Mouse (Mus musculus) lung, embryonic 16.5 days (tissue): ENCODE data around the gene Platr17. TPM values are rescaled to one million over a fixed set of nuclear protein-coding genes. Genes with fewer than 3 reads are reported as not detected.

Experiments
- ATAC-seq: fragments of 200-750 bp; cut with Nextera tagmentation; 2 replicates; pipeline ENCODE4 v1.8.0; 2017; ENCODE audit warnings: low read depth, mild to moderate bottlenecking, moderate library complexity
- H3K27ac ChIP-seq: fragments of 300-500 bp; sonication (generic); 2 replicates; pipeline ENCODE4 v1.5.1; 2014; ENCODE audit warnings: mild to moderate bottlenecking, control low read depth, low read length
- H3K27me3 ChIP-seq: fragments of 300-500 bp; sonication (generic); 2 replicates; pipeline ENCODE4 v1.6.1; 2014; ENCODE audit warnings: low read depth, low read length, mixed read lengths; ENCODE audit not compliant: control insufficient read depth, insufficient read depth
- H3K36me3 ChIP-seq: fragments of 300-500 bp; sonication (generic); 2 replicates; pipeline ENCODE4 v1.6.1; 2014; ENCODE audit warnings: low read length; ENCODE audit not compliant: control insufficient read depth, insufficient read depth
- H3K4me1 ChIP-seq: fragments of 300-500 bp; sonication (generic); replicated peaks from 2 replicates; pipeline ENCODE4 v1.6.1; 2014; ENCODE audit warnings: low read length, mixed read lengths; ENCODE audit not compliant: control insufficient read depth, insufficient read depth
- H3K4me2 ChIP-seq: fragments of 300-500 bp; sonication (generic); 2 replicates; pipeline ENCODE4 v1.6.1; 2014; ENCODE audit warnings: low read depth, low read length, control low read depth
- H3K4me3 ChIP-seq: fragments of 300-500 bp; sonication (generic); 2 replicates; pipeline ENCODE4 v1.5.1; 2014; ENCODE audit warnings: mild to moderate bottlenecking, low read length, control low read depth
- H3K9ac ChIP-seq: fragments of 300-500 bp; sonication (generic); 2 replicates; pipeline ENCODE4 v1.6.1; 2014; ENCODE audit warnings: low read length, control low read depth
- H3K9me3 ChIP-seq: fragments of 300-500 bp; sonication (generic); 2 replicates; pipeline ENCODE4 v1.6.1; 2016; ENCODE audit warnings: low read length; ENCODE audit not compliant: control insufficient read depth
- WGBS: fragments of 180-500 bp; shearing (Covaris S2); extraction: QIAGEN DNeasy Blood & Tissue Kit; methylation state at CpG from one replicate; pipeline ENCODE4 v1.1.7; 2014; 5-methylcytosine and 5-hydroxymethylcytosine counted together
- polyA plus RNA-seq: library from polyadenylated mRNA; unstranded; fragments of >200 nt; fragmentation: Nextera tagmentation; extraction: Ambion mirVana; gene quantifications from 2 replicates; pipeline ENCODE4 v1.2.1, GENCODE M21; 2015

The Platr17 gene
- polyA plus RNA-seq, 1 experiment from 2014 or later, result 0.26 TPM

- ATAC-seq, result no peak
- 81% methylated on average over 14 of the region's 14 CpGs for WGBS
- Histone ChIP-seq H3K4me2 (no peak overlapping the region), H3K27me3 (no peaks in the 10 kb centered on the region), H3K9me3 (no peaks in the 10 kb centered on the region), H3K27ac (no peak overlapping the region), H3K36me3 (peaks cover 16% of the 10 kb centered on the region), H3K4me3 (no peak overlapping the region), H3K9ac (no peak overlapping the region), H3K4me1 (peaks cover 22% of the 10 kb centered on the region)
Measured at GRCm38 (mm10) chr17:33932448-33932847, 27.5 kb downstream of the Platr17 start.

- no peak overlapping the region for H3K9ac ChIP-seq
- H3K27ac ChIP-seq, result no peak overlapping the region
- no peaks in the 10 kb centered on the region for H3K9me3 ChIP-seq
- H3K4me2 ChIP-seq, result no peak overlapping the region
- WGBS, result 90% methylated on average over 15 of the region's 15 CpGs
- H3K36me3 ChIP-seq, result peaks cover 18% of the 10 kb centered on the region; the same call in 1 of the 2 replicates
- no peak overlapping the region for H3K4me3 ChIP-seq
- H3K27me3 ChIP-seq, result no peaks in the 10 kb centered on the region
- H3K4me1 ChIP-seq, result peaks cover 20% of the 10 kb centered on the region
- ATAC-seq, result no peak
Measured at GRCm38 (mm10) chr17:33932970-33933369, 28.0 kb downstream of the Platr17 start.

GRCm38 (mm10) chr17:33935422-33936055 lies 30.6 kb downstream of the Platr17 start:
- Histone ChIP-seq H3K9ac (no peak overlapping the region), H3K27ac (no peak overlapping the region), H3K36me3 (peaks cover 21% of the 10 kb centered on the region; the same call in 1 of the 2 replicates), H3K27me3 (no peaks in the 10 kb centered on the region), H3K4me3 (no peak overlapping the region), H3K9me3 (no peaks in the 10 kb centered on the region), H3K4me2 (no peak overlapping the region), H3K4me1 (peaks cover 20% of the 10 kb centered on the region)
- 84% methylated on average over 21 of the region's 21 CpGs for WGBS
- no peak for ATAC-seq

GRCm38 (mm10) chr17:33936993-33937392 lies 32.1 kb downstream of the Platr17 start:
- Histone ChIP-seq H3K4me1 (peaks cover 17% of the 10 kb centered on the region), H3K27ac (no peak overlapping the region), H3K4me2 (no peak overlapping the region), H3K9me3 (no peaks in the 10 kb centered on the region), H3K27me3 (no peaks in the 10 kb centered on the region), H3K36me3 (peaks cover 21% of the 10 kb centered on the region; the same call in 1 of the 2 replicates), H3K4me3 (no peak overlapping the region), H3K9ac (no peak overlapping the region)
- 75% methylated on average over 15 of the region's 15 CpGs for WGBS
- ATAC-seq, result no peak

- no peak overlapping the region for H3K4me3 ChIP-seq
- H3K27ac ChIP-seq, result no peak overlapping the region
- no peaks in the 10 kb centered on the region for H3K9me3 ChIP-seq
- no peak overlapping the region for H3K4me2 ChIP-seq
- WGBS, result 69% methylated on average over 11 of the region's 11 CpGs
- H3K9ac ChIP-seq, result no peak overlapping the region
- peaks cover 26% of the 10 kb centered on the region; the same call in 1 of the 2 replicates for H3K36me3 ChIP-seq
- H3K4me1 ChIP-seq, result peaks cover 17% of the 10 kb centered on the region
- H3K27me3 ChIP-seq, result no peaks in the 10 kb centered on the region
- ATAC-seq, result no peak
Measured at GRCm38 (mm10) chr17:33938783-33939182, 33.8 kb downstream of the Platr17 start.

- WGBS, result under 1% methylated on average over 36 of the region's 36 CpGs
- Histone ChIP-seq H3K27me3 (no peaks in the 10 kb centered on the region), H3K9ac (peak within 1 kb of the TSS; percentile 85), H3K4me3 (peak within 1 kb of the TSS; percentile 89), H3K36me3 (peaks cover 29% of the 10 kb centered on the region), H3K4me2 (peak within 1 kb of the TSS; percentile 76), H3K4me1 (peaks cover 17% of the 10 kb centered on the region), H3K27ac (no peak within 1 kb of the TSS), H3K9me3 (no peaks in the 10 kb centered on the region)
- peak; percentile 91 for ATAC-seq
Measured at GRCm38 (mm10) chr17:33940206-33940805, 35.4 kb downstream of the Platr17 start, which contains the start of the genes Pfdn6 and Wdr46. Gene Pfdn6 (minus strand): TSS chr17:33940343. Gene Wdr46 (plus strand): TSS chr17:33940660.

GRCm38 (mm10) chr17:33940981-33941380 lies 36.0 kb downstream of the Platr17 start:
- Histone ChIP-seq H3K27ac (no peak overlapping the region), H3K36me3 (peaks cover 26% of the 10 kb centered on the region), H3K27me3 (no peaks in the 10 kb centered on the region), H3K4me3 (peak overlapping the region; percentile 89), H3K4me2 (peak overlapping the region; percentile 76), H3K9ac (peak overlapping the region; percentile 85), H3K4me1 (peaks cover 17% of the 10 kb centered on the region), H3K9me3 (no peaks in the 10 kb centered on the region)
- WGBS, result under 1% methylated on average over 26 of the region's 26 CpGs
- 0 out of 2 replicates have a peak, but pooled peaks have one; percentile 2 for ATAC-seq

- Histone ChIP-seq H3K36me3 (peaks cover 28% of the 10 kb centered on the region), H3K9me3 (no peaks in the 10 kb centered on the region), H3K4me2 (peak overlapping the region; percentile 76), H3K27me3 (no peaks in the 10 kb centered on the region), H3K4me1 (peaks cover 17% of the 10 kb centered on the region), H3K27ac (no peak overlapping the region), H3K4me3 (peak overlapping the region; percentile 89), H3K9ac (peak overlapping the region; percentile 85)
- no peak for ATAC-seq
- 43% methylated on average over 19 of the region's 19 CpGs for WGBS
Measured at GRCm38 (mm10) chr17:33941381-33941780, 36.4 kb downstream of the Platr17 start.

GRCm38 (mm10) chr17:33943454-33943853 lies 38.5 kb downstream of the Platr17 start:
- H3K9ac ChIP-seq, result no peak overlapping the region
- ATAC-seq, result no peak
- WGBS, result 91% methylated on average over 15 of the region's 15 CpGs
- H3K36me3 ChIP-seq, result peaks cover 21% of the 10 kb centered on the region
- no peaks in the 10 kb centered on the region for H3K9me3 ChIP-seq
- H3K4me1 ChIP-seq, result peaks cover 17% of the 10 kb centered on the region
- H3K4me2 ChIP-seq, result no peak overlapping the region
- no peak overlapping the region for H3K4me3 ChIP-seq
- no peak overlapping the region for H3K27ac ChIP-seq
- H3K27me3 ChIP-seq, result no peaks in the 10 kb centered on the region
